Mouse (Mus musculus) heart, postnatal 25 days (tissue): Measurements from ENCODE around the gene Cyp2e1. TPM values are rescaled to one million over a fixed set of nuclear protein-coding genes. Genes with fewer than 3 reads are reported as not detected.
"Not testable (repeated sequence)": the region's sequence is repeated elsewhere in the genome, so short reads cannot be mapped to it uniquely, and the experiment has no call there.

Source experiments
- DNase-seq: peaks from one replicate; pipeline ENCODE4 v3.0.0; 2022; ENCODE audit warnings: low spot score
- intact Hi-C: fragments of 180-260 bp; cut with DNase I; formaldehyde crosslinking; loops from one replicate; pipeline ENCODE4 v1.15.1; 2025
- total RNA-seq, 2 experiments: library from RNA; stranded (reverse); gene quantifications; 2 replicates each; pipeline ENCODE4 v1.2.3; 2021

The Cyp2e1 gene
- 1 to 10 TPM; 6.3 to 6.9 TPM for total RNA-seq

GRCm38 (mm10) chr7:140763447-140764020, at the start of gene Cyp2e1:
Cyp2e1 (plus strand) TSS chr7:140763739.
- intact Hi-C loops: no loop called here
- no peak for DNase-seq

- no peak for DNase-seq
- intact Hi-C loops: no loop called here
Observed at GRCm38 (mm10) chr7:140717155-140718055, 46.1 kb upstream of the Cyp2e1 start.

DNA sequence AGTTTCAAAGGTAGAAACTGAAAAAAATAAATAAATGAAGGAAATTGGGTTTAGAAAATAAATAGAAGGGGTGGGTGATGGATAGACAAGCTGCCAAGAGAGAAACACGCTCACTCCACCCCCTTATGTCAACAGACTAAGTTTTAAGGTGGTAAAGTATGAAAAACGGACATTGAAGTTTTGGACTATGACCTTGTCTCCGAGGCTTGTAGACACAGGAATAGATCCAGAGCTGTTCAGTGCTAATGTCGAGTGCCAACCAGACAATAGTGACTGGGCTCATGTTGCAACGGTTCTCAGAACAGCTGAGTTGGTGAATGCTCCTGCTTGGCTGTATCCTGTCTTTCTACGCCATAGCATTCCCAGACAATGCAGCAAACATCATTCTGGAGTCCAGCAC, 42.4 kb upstream of the Cyp2e1 start:
- intact Hi-C loops: no loop called here
- no peak for DNase-seq

GRCm38 (mm10) chr7:140725558-140725957, 38.0 kb upstream of the Cyp2e1 start:
- intact Hi-C loops: no loop called here
- DNase-seq: no peak

DNA sequence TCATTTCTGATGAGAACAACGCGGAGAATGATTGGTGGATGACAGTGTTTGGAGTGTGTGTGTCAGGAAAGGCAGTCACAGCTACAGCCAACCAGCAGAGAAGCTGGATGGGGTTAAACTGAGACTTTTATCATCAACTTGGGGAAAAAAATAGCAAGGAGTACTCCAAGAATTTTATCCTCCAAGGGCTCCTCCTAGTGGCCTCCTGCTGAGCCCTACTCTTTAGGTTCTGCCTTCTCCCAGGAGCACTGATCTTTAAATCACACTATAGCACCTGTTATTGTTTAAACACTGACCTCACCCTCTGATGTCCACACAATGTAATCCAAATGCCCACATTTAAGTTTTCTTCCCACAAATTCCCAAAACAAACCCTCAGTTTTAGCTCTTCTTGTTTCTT, 30.4 kb upstream of the Cyp2e1 start:
- intact Hi-C loops: no loop called here

GRCm38 (mm10) chr7:140747402-140747801, 16.1 kb upstream of the Cyp2e1 start:
- intact Hi-C loops: no loop called here
- no peak for DNase-seq

More for the DNA sequence above, 30.4 kb upstream of the Cyp2e1 start:
- DNase-seq: no peak

- intact Hi-C loops: no loop called here
- no peak for DNase-seq
Observed at GRCm38 (mm10) chr7:140748116-140748826, 15.3 kb upstream of the Cyp2e1 start.

DNA sequence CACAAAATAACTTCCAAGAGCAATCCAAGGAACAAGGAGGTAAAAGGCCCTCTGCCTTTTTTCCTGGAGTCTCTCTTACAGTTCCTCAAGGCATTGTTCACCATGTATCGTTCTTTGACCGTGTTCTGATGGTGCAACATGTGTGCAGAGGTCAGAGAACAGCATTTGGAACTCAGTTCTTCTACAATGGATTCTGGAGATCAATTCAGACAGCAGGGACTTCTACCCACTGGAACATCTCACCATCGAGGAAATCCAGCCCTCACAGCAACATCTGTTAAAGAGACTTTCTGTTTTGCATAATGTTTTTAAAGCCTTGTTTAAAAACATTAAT, 14.7 kb upstream of the Cyp2e1 start:
- DNase-seq: no peak
- intact Hi-C loops: no loop called here

GRCm38 (mm10) chr7:140754556-140754955, 9.0 kb upstream of the Cyp2e1 start:
- intact Hi-C loops: no loop called here

GRCm38 (mm10) chr7:140756151-140756854, 7.2 kb upstream of the Cyp2e1 start:
- no peak for DNase-seq
- intact Hi-C loops: no loop called here

More at GRCm38 (mm10) chr7:140754556-140754955, 9.0 kb upstream of the Cyp2e1 start:
- DNase-seq: no peak

DNA sequence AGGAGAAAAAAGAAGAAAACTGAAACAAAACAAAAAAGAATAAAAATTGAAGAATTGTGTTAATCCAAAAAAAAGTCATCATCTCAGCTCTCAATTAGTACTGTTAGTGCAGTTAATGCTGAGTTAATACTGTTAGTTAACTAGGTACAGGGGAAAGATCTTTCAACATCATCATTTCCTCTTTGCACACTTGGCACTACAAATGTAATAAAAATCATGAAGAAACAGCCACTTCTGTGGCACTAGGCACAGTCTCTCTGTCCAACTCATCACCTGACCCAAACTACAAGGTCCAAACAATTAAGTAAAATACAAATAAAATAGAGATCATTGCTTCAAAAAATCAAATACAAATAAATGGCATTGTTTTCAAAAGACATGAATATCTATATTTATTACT, 2.9 kb upstream of the Cyp2e1 start:
- intact Hi-C loops: no loop called here
- no peak for DNase-seq

DNA sequence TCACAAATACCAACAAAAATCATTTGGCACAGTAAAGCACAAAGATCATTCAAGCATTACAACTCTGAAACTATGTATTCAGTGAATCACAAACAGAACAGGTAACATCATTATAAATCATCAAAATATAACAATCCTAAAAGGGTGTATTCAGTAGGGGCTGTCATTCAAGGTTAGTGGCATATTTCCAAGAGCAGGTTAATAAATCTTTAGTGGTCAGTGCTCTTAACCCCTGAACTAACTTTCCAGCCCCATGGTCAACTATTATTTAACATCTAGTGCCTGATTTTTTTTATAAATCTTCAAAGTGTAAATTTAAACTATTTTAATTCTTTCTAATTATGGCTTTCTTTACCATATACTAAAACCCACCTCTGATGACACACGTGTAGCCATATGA, 1.9 kb downstream of the Cyp2e1 start:
- intact Hi-C loops, DNase-seq: not testable (repeated sequence)

- DNase-seq: no peak
- intact Hi-C loops: no loop called here
Observed at GRCm38 (mm10) chr7:140765888-140766739, 2.6 kb downstream of the Cyp2e1 start.

DNA sequence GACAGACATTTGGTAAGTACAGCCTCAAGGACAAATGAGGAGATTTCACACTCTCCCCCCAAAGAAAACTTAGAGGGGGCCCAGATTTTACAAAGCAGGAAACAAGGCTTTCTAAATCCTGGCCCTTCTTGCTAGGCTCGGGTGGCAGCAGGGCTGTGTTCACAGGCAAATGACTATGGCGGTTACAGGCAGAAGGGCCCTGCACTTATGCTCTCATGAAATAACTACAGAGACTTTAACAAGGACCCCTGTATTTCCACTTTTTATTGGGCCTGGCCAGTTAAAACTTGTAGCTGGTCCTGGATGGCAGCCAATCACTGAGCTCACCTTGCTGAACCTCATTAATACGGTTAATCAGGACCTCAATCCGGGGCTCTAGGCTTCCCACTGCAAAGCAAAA, 17.0 kb downstream of the Cyp2e1 start:
- intact Hi-C loops: no loop called here
- DNase-seq: no peak

DNA sequence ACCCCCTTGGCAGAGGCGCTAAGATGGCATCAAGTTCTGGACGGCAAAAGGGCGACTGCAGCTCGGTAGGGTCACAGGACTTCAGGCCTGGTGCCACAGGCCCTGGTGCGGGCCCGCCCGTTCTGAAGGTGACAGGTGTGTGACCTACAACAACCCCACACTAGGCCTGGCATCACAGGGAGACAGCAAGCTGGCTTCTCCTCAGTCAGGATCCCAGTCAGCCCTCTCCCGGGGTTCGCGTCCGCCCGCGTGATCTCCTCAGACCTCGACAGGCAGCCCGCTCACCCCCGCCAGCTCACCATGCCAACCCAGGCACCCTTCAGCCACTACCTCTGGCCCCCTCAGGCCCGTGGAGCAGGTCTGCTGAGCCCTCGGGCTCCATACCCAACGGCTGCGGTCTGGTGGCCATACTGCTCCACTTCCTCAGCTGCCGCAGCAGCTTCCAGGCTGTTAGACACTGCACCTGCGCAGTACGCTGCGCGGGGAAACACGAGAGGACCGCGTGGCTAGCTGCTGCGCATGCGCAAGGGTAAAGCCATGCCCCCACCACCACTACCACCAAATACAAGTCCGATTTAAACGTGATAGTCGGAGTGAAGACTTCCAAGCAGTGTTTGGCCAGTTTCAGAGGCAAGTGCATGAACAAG, 24.0 kb downstream of the Cyp2e1 start, which contains the start of gene Syce1:
Gene Syce1, minus strand, starts transcription at position 447 of the 647 bp plus-strand sequence.
- intact Hi-C loops: no loop called here
- no peak for DNase-seq

DNA sequence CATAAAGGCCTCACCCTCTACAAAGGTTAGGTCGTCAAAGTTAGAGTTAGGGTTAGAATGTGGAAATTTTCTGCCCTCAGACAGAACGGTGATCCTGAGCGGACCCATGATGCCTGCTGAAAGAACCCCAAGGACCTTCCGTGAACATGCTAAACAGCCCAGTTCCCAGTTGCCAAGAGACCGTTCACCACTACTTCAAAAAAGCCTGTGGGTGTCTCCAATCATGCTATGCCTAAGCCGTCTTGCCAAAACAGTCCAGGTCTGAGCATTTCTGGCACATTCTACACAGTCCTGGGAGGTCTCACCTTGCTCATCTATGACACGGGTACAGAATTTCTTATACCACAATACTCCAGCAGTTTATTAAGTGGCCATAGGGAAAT, 24.5 kb downstream of the Cyp2e1 start:
- intact Hi-C loops: no loop called here
- no peak for DNase-seq

DNA sequence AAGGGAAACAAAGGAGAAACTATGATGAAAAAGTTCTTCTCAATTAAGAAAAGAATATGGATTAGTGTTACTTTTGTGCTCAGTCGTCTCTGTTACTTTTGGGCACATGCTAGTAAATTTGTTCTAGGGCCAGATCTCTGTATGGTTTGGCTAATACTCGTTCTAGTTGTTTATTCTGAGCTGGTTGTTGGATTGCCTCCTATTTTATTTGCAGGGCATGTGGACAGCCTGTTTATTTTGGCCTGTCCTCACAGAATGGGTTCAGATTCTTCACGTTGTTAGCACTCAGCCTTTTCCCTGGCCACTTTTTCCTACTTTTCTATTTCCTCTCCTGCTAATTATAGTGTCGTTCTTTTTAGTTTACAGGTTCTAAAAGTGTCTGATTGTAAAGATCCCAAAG, 30.0 kb downstream of the Cyp2e1 start:
- intact Hi-C loops: no loop called here
- DNase-seq: no peak

GRCm38 (mm10) chr7:140797619-140798018, 34.1 kb downstream of the Cyp2e1 start:
- no peak for DNase-seq
- intact Hi-C loops: no loop called here

DNA sequence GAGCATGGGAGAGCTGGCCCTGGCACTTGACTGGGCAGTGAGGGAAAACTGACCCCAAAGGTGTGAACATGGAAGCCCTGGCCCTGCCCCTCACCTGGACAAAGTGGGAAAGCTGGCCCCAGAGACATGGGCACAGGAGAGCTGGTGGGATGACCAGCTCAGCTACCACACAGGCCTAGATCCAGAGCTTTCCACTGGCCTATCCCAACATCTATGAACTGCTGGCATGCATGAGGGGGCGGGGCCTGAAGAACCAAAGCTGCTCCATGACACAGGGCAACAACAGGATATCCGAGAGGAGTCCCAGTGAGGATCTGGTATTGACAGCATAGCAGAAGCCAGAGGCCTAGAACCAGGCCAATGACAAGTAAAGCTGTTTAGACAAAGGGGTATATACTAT, 34.7 kb downstream of the Cyp2e1 start:
- DNase-seq: no peak
- intact Hi-C loops: no loop called here
